Mouse (Mus musculus) urinary bladder, postnatal 14 days (tissue): ENCODE results near the gene C8b.

Experiments
- DNase-seq: peaks from one replicate; pipeline ENCODE4 v3.0.0; 2021; ENCODE audit warnings: low spot score

The C8b gene

DNA sequence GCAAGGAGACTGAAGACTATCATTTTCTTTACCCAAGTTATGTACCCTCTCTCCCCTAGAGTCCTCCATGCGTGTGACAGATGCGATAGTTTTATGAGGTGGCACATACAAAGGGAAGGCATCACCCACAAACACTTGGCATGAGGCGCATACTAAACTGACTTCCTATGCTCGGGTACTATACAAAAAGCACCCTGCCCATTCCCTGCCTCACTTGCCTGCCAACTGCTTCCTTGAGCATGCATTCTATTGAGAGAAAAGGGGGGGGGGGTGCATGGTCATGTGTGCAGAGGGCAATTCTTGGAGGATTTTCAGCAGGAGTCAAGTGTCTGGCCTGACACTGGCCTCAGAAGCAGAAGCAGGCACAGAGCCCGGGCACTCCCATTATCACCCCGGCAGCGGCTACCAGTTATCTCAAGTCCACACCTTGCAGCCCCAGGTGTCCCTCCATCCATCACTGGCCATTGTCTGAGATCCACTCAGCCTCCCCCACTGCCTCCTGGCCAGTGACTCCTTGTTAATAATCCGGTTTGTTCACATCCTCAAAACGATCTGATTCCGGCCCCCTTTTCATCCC lies 44.7 kb downstream of the C8b start:
- DNase-seq = no peak

- no peak for DNase-seq
Observed at GRCm38 (mm10) chr4:104813617-104814016, 47.5 kb downstream of the C8b start.

DNA sequence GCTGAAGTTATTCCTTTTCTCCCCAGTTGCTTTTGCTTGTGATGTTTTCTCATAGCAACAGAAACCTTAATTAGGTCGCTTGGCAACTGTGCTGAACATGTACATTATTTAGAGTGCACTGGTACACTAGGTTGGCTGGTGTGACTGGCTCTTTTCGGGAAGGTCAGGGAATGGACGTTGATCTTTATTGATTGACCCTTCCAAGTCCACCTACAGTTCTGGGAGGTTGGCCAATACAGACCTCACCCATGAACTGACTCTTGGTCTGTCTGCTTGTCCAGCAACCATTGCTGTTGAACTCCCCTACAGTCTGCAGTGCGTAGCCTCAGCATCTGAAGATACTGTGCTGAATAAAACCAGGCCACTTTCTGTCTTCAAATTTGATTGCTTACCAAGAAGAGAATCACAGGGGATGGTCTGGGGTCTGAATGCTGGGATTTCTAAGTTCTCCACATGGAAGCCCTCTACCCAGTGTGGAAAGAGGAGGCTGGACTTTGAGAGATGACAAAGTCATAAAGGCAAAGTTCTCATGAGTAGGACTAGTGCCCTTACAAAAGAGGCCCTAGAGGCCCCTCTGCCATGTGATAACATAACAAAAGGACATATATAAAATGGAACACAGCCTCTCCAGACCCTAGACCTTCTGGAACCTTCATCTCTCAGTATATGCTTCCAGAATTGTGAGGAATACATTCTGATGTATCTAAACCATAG lies 50.6 kb downstream of the C8b start:
- DNase-seq = no peak

DNA sequence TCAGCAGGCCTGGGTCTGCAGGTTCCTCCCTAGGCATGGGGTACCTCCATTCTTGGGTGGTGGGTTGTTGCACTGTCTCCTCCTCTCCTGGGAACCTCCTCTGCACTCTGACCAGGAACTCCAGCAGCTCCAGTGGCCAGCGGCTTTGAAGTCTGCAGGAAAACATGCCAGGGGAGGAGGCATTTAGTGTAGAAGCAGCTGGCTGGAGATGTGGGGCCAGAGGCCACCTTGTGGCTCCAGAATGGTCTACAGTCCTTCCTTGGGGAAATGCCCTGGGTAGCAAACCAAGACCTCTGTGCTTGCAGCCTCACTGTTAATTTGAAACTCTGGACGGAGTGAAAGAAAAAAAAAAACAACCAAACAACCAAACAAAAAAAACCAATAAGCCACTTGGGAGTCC lies 51.4 kb downstream of the C8b start:
- DNase-seq = no peak

DNA sequence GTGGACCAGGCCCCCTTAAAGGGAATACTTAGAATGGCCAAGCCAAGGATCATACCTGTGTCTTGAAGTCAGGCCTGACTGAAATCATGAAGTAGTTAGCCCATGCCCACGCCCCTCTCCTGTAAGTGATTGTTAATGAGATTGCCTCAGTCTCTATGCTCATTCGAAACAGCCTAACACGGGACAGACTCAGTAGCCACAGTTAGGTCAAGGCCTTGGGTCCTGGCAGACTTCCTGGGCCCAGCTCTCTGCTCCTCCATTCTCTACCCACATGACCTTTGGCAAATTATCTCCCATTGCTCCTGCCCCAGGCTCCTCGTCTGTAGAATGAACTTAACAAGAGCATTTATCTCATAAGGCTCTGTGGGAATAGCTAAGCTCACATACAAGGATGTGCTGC lies 52.9 kb downstream of the C8b start:
- no peak for DNase-seq

DNA sequence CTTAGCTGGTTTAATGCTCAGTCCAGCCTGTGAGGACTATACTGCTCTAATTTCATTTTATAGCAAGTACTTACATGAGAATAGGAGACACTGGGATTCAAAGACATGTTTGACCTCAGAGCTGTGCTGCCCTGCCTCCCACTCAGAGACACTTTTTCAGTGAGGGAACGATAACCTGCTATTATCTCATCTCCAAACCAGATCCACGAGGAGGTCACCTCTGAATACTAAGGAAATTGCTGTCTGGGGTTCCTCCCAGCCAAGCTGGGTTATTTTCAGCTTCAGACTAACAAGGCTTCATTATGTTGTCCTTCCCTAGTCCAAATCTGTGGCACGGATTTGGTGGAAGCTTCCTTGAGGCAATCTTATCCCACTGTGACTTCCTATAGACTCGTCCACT lies 53.8 kb downstream of the C8b start:
- no peak for DNase-seq

DNA sequence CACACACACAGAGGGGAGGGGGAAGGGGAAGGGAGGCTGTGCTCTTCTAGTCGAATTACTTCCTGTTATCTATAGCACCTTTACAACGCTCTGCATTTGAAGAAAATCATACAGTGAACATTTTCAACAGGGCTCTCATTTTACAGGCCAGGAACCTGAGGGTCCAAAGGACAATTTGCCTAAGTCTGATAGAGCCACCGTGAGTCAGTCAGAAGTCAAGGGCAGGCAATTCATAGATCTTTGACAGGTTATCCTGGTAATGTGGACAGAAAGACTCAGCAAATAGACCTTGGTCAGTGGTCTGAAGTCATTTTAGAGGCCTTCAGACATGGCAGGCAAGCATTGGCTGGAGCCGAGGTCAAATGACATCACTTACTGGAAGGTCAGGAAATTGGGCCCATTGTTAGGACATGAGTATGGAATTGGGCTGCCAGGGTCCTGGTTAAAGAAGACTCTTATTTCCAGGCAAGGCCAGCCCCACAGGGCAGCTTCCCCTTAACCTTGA lies 57.5 kb downstream of the C8b start:
- DNase-seq = no peak

GRCm38 (mm10) chr4:104824381-104825077 lies 58.4 kb downstream of the C8b start:
- no peak for DNase-seq

DNA sequence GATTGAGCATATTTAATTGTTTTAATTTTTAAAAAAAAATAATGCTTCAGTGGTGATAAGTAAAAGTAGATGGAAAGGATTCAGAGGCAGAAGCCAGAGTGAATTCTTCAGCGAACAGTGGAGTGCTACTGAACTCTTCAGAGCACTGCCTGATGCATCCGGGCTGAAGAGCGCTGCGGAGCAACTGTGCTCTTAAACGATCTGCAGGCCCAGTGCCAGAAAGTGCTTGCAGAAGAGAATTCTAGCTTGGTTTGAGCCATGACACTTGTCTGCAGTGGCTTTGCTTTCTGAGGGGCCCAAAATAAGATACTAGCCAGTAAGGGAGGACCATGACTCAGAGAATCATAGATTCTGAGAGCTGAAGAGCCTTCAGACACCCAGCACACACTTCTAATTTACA lies 62.8 kb downstream of the C8b start:
- no peak for DNase-seq

DNA sequence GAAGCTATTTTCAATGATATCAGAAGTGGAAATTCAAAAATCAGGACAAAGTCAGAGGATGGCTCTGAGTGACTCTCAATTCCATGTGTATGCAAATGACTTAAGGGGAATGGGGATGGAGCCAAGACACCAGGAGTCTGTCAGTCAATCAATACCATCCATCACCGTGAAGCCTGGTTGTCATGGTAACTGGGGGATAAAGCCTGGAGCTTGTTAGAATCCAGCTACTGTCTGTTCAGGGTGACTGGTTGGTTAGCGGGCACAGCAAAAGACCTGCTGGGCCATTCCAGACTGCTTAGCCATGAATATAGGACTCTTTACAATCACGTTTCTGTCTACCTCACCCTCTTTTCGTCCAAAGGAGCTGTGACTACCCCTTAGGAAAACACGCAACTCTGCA lies 69.0 kb downstream of the C8b start:
- no peak for DNase-seq

- no peak for DNase-seq
Observed at GRCm38 (mm10) chr4:104838342-104838741, 72.2 kb downstream of the C8b start.

- DNase-seq = no peak
Observed at GRCm38 (mm10) chr4:104842204-104842603, 76.1 kb downstream of the C8b start.

- no peak for DNase-seq
Observed at GRCm38 (mm10) chr4:104843546-104843945, 77.4 kb downstream of the C8b start.
